Mouse (Mus musculus) urinary bladder, postnatal 4 days (tissue): Measurements from ENCODE around the gene Dennd1b.

ENCODE experiments used
- DNase-seq, 2 experiments: peaks; one replicate each; pipeline ENCODE4 v3.0.0; 2021 to 2022; ENCODE audit warnings: low spot score in 2 of 2

The Dennd1b gene

GRCm38 (mm10) chr1:138962266-138963101 lies 751 bp upstream of the Dennd1b start:
- no peak for DNase-seq

- peak in 1 of 2 experiments; percentile 38 for DNase-seq
Measured at GRCm38 (mm10) chr1:138963868-138964458, 728 bp downstream of the Dennd1b start.

GRCm38 (mm10) chr1:138965069-138965468 lies 1.8 kb downstream of the Dennd1b start:
- DNase-seq, result no peak

- DNase-seq, result no peak
Measured at GRCm38 (mm10) chr1:138965511-138965910, 2.3 kb downstream of the Dennd1b start.

- DNase-seq, result no peak
Measured at GRCm38 (mm10) chr1:138967450-138967849, 4.2 kb downstream of the Dennd1b start.

- no peak for DNase-seq
Measured at GRCm38 (mm10) chr1:138970053-138970452, 6.8 kb downstream of the Dennd1b start.

GRCm38 (mm10) chr1:138973541-138974224 lies 10.4 kb downstream of the Dennd1b start:
- DNase-seq, result no peak

- DNase-seq, result no peak
Measured at GRCm38 (mm10) chr1:138974836-138975235, 11.6 kb downstream of the Dennd1b start.

- DNase-seq, result no peak
Measured at GRCm38 (mm10) chr1:138975945-138976344, 12.7 kb downstream of the Dennd1b start.

- no peak for DNase-seq
Measured at GRCm38 (mm10) chr1:138982203-138982602, 19.0 kb downstream of the Dennd1b start.

- DNase-seq, result no peak
Measured at GRCm38 (mm10) chr1:138982611-138983010, 19.4 kb downstream of the Dennd1b start.

GRCm38 (mm10) chr1:138983064-138983463 lies 19.8 kb downstream of the Dennd1b start:
- DNase-seq, result no peak

- DNase-seq, result no peak
Measured at GRCm38 (mm10) chr1:138983465-138983864, 20.2 kb downstream of the Dennd1b start.

GRCm38 (mm10) chr1:138984161-138984560 lies 20.9 kb downstream of the Dennd1b start:
- no peak for DNase-seq

GRCm38 (mm10) chr1:138992384-138993138 lies 29.3 kb downstream of the Dennd1b start:
- no peak for DNase-seq

GRCm38 (mm10) chr1:138995621-138996380 lies 32.6 kb downstream of the Dennd1b start:
- no peak for DNase-seq

- no peak for DNase-seq
Measured at GRCm38 (mm10) chr1:138996663-138997062, 33.4 kb downstream of the Dennd1b start.

GRCm38 (mm10) chr1:139000675-139001379 lies 37.6 kb downstream of the Dennd1b start:
- DNase-seq, result no peak

GRCm38 (mm10) chr1:139003503-139003902 lies 40.3 kb downstream of the Dennd1b start:
- DNase-seq, result no peak

- no peak for DNase-seq
Measured at GRCm38 (mm10) chr1:139006000-139006399, 42.8 kb downstream of the Dennd1b start.
